Mouse (Mus musculus): ENCODE measurements around the gene Prss22.

DNA sequence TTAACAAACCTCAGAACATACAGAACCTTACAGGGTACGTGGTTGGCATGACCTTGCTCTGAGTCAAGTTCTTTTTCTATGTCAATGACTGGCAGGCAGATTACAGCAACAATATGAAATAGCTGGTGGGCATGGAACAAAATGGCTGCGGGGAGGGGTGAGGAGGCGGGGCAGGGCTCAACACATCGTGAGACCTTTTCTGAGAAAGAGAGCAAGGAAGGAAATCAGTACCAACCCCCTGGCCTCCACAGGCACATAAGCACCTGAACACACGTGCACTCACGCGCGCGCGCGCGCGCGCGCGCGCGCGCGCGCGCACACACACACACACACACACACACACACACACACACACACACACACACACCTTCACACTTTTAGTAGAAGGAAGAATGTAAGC is 32.7 kb upstream of the Prss22 start:
- TF ChIP-seq CTCF (IDR thresholded peaks at IDR 0.05; ENCODE audit: borderline replicate concordance, control insufficient read depth, extremely low read depth, insufficient read depth, low read length, poor library complexity) (no peak), POLR2A (IDR thresholded peaks at IDR 0.05; ENCODE audit: control insufficient read depth, extremely low read depth, insufficient read depth, low read length, poor library complexity) (no peak)

Data from thymus, adult 2 months (tissue).